Mouse (Mus musculus): ENCODE data around the gene Med25. TPM values are rescaled to one million over a fixed set of nuclear protein-coding genes. Genes with fewer than 3 reads are reported as not detected.

Med25 gene
- total RNA-seq, 2 experiments from 2014 or later = 85.9 to 94.9 TPM

DNA sequence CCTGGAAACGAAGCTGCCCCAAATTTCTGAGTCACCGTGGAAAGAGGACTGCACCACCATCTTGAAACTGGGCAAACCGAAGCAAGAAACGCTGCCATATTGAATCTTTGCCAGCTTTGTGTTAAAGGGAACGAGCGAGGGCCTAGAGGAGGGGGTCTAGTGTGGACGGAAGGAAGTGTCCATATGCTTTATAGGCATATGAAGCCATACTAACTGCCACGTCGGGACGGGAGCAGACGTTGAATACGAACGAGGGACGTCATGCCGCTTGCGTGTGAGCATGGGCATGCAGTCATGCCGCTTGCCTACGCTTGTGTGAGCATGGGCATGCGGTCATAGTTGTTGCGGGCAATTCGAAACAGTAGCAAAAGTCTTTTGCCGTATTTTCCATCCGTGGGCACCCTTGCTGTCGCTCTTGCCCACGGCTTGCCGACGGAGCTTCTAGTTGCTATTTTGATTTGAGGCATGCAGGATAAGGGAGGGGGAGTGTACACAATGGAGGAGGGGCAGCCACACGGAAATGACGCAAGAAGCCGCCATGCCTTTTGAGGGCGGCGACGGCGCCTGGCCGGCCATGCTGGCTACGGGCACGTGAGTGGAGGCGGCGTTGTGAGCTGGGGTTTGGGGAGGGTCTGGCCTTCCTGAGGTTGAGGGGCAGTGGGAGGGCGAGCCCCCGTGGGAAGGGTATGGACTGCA, 42.9 kb downstream of the Med25 start:
- peak; percentile 86 to 89 for DNase-seq (ENCODE audit: low spot score in 2 of 2)

DNA sequence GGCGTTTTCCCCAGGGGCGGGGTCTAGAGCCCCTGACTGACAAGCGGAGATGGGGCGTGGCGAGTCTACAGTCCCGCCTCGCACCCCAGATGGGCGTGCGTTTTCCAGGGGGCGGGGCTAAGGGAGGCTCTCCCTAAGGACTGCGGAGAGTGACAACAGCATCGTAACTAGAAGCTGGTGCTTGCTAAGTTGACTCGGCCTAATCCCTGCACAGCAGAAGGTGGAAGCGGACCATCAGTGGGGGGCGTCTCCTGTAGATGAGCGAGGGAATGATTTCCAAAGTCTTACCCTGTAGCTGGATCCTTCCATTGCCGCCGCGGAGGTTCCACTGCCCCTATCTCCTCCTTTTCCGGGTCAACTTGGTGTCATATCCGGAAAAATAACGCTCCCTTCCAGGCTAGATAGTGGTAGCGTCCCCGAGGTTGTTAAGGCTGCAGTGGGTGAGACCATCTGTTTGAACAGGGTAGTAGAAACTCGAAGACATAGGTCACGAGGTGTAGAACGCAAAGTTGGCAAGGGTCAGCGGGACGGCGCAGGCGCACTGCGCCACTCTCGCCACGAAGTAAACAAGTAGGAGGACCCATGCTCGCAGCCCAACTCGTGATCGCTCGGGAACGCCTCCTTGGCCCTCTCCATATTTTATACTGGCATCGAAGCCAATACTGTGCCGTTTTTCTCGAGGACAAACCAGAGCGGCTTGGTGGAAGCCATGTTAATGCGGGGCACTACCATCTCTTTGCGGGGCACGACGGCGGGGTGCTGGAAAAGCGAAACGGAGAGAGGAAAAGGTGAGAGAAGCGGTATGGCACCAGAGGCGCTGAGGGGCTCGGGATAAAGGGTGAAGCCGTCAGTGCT, 43.7 kb downstream of the Med25 start, which contains the start of the genes Akt1s1 and Tbc1d17:
Gene Akt1s1, plus strand, starts transcription at position 431 of the 855 bp plus-strand sequence.
Gene Tbc1d17, minus strand, starts transcription at position 519 of the 855 bp plus-strand sequence.
- DNase-seq (ENCODE audit: low spot score in 2 of 2) = peak; percentile 99

DNA sequence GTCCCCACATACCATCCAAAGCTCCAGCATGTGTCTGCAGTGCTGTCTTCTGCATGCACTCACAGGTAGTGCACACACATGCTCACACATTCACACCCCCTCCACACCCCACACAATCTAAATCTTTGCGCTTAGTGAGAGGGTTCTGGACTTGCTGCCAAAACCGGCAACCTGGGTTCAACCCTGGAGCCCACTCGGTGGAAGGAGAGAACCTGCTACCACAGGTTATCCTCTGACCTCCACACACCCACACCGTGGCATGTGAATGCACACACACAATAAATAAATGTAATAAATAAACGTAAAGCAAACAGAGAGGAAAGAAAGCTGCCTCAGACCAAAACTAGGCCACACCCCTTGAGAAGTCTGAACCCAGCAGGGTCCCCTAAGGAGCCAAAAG, 44.7 kb downstream of the Med25 start:
- no peak for DNase-seq (ENCODE audit: low spot score in 2 of 2)

DNA sequence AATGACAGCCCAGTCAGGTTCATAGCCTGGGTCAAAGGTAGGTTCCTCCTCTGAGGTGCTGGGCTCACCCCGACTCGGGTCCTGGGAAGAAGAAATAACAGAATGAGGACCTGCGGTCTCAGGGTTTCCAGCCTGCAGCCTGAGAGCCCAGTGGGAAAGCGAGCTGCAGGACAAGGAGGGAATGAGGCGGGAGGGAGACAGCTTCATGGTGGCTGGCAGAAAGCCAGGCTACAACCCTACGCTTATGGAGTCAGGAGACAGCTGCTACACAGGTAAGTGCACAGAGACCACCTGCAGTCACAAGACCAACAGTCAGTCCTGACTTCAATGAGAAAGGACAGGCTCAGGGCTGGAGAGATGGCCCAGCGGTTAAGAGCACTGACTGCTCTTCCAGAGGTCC, 45.7 kb downstream of the Med25 start:
- DNase-seq (ENCODE audit: low spot score in 2 of 2) = no peak

DNA sequence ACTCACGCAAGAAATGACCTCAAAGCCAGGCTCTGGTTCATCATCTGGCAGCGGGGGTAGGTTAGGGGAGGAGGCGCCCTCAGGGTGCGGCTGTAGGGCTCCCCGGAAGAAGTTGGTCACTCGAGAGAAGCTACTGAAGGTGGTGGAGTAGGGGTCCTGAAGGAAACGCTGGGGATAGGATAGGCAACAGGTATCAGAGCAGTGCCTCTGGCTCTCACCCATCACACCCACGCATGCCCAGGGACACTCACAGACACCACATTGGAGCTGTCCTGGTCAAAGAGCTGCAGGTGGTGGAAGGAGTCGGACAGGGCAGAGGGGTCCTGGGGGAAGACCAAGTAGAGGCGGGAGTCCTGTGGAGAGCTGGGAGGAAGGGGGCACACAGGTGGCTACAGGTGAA, 47.5 kb downstream of the Med25 start:
- no peak for DNase-seq (ENCODE audit: low spot score in 2 of 2)

DNA sequence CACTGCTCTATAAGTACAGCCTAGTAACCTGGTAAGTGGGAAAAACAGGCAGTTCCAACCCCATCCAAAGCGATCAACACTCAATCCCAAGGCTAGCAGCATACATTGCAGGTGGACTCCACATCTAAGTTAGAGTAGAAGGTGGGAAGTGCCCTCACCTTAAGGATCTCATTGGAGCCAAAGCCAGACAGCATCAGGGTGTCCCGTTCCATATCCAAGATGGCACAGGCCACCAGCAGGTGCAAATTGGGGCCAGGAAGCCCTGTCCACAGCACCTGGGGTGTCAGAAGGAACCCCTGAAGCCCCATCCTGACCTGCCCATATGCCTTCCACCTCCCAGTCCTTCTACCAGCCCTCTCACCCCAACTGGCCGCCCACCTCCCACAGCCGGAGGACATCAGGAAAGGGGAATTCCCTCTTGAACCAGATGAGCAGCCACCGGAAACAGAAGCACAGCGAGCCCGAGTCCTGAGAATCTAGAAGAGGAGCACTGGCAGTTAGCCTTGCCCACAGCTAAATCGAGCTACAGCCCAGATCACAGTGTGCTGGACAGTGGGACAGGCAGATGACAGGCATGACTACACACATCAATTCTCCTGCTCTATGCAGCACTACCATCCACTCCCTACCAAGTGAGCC, 50.6 kb downstream of the Med25 start:
- no peak for DNase-seq (ENCODE audit: low spot score in 2 of 2)

DNA sequence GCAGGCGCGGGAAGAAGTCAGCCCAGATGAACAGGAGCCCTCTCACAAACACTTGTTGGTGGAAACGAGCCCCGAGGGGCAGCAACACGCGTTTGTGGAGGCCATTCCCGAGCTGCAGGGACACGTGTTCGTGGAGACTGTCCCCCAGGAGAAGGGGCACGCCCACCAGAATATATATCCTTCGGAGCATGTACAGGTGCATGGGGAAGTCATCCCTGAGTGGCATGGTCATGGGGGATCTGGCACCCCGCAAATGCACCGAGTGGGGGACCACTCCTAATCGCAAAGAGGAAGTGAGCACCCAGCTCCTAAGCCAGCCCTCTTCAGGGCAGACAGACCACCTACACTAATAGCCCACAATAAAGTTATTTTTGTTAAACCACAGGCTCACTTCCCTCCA, 52.1 kb downstream of the Med25 start:
- DNase-seq (ENCODE audit: low spot score in 2 of 2) = no peak

DNA sequence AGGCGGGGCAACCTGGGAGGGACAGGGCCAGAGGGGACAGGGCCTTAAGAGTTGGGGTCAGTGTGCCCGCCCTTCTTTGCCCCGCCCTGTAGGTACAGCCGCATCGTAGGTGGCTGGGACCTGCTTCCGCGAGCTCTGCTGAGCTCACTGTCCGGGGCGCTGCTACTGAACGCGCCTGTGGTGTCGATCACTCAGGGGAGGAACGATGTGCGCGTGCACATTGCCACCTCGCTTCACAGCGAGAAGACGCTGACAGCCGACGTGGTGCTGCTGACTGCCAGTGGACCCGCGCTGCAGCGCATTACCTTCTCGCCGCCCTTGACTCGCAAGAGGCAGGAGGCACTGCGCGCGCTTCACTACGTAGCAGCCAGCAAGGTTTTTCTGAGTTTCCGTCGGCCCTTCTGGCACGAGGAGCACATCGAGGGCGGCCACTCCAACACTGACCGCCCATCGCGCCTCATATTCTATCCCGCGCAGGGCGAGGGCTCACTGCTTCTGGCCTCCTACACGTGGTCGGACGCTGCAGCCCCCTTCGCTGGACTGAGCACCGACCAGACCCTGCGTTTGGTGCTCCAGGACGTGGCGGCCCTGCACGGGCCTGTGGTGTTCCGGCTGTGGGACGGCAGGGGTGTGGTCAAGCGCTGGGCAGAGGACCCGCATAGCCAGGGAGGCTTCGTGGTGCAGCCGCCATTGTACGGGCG, 52.9 kb downstream of the Med25 start:
- DNase-seq (ENCODE audit: low spot score in 2 of 2) = peak in 1 of 2 experiments; percentile 39

DNA sequence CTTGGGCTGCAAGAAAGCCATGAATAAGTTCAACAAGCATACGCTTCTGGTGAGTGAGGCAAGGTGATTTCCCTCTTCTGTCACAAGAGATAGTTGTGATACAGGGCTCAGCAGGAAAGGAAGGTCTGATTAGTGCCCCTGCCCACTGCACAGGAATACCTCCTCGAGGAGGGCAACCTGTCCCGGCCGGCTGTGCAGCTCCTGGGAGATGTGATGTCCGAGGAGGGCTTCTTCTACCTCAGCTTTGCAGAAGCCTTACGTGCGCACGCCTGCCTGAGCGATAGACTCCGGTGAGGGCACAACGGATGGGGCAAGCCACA, 53.4 kb downstream of the Med25 start:
- DNase-seq (ENCODE audit: low spot score in 2 of 2) = no peak

DNA sequence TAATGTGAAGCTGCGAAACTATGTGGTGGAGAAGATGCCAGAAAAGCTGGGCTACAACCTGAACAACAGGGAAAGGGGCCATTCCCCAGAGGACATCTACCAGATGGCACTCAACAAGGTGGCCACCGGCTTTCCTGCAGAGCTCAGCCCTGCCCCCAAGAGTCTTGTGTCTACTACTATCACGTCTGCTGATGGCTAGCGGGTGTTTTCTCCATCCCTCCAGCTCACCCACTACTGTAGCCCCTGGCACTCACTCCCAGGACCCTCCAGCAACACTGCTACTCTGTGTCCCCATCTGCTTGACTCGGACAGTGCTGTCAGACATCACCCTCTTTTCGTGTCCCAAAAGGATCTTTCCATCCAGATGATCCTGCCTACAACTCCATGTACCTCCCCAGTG, 54.4 kb downstream of the Med25 start:
- no peak for DNase-seq (ENCODE audit: low spot score in 2 of 2)

DNA sequence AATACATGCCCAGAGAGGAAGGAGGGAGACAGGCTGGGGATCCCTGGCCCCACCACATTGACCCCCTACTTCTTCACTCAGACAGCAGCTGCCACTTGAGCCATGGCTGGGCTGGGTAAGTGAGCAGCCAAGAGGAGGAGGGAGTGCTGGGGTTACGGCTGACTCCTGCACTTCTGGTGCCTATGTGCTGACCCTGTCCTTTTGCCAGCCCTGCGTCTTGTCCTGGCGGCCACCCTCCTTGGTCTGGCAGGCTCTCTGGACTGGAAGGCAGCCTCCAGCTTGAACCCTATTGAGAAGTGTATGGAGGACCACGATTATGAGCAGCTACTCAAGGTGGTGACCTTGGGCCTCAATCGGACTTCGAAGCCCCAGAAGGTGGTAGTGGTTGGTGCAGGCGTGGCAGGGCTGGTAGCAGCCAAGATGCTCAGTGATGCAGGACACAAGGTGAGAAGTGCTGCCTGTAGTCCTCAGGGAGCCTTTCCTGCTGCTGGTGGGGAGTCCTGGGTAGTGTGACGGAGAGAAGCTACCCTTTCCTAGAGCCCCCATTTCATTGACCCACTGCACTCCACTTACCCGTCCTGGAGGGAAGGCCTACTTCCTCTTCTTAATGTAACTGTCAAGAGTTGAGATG, 56.0 kb downstream of the Med25 start:
- DNase-seq (ENCODE audit: low spot score in 2 of 2) = no peak

DNA sequence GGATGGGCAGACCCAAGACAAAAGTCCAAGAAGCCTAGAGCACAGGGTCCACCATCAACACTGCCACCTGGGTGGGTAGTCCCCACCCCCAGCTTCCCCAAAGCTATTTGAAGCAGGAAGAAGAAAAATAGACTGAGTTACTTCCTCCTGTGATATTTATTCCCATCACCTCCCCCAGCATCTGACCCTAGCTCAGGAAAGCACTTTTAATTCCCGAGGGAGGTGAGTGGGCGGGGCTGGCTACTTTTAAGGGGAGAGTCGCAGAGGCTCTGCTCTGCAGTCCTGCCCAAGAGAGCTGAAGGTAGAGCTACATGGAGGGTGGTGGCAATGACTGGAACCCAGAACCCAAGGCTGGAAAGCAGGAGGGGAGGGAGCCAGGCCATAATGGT, 56.5 kb downstream of the Med25 start:
- DNase-seq (ENCODE audit: low spot score in 2 of 2) = no peak

DNA sequence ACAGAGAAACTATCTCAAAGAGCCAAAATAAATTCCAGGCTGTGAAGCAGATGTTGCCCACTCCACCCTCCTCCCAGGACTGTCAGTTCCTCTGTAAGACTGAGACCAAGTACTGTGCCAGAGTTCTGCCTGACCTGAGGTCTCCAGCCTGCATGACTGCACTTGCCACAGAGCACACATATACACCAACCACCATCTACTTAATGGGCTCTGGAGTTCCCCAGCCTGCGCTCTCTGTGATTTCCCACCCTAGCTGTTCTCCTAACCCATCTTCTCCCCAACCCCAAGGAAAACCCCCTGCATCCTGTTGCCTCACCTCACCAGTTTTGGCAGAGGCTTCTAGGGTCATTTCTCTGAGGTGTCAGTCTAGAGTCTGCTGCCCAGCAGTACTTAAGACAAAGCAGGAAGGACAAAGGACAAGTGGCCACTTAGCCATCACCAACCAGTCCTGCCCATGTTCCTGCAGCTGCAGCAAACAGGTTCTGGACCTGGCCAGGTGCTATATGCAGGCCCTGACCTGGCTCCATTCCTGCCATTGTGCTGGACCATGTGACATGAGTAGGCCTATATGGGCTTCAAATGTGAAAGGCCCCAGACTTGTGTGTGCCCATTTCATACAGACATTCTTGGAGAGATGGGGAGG, 57.0 kb downstream of the Med25 start:
- DNase-seq (ENCODE audit: low spot score in 2 of 2) = no peak

DNA sequence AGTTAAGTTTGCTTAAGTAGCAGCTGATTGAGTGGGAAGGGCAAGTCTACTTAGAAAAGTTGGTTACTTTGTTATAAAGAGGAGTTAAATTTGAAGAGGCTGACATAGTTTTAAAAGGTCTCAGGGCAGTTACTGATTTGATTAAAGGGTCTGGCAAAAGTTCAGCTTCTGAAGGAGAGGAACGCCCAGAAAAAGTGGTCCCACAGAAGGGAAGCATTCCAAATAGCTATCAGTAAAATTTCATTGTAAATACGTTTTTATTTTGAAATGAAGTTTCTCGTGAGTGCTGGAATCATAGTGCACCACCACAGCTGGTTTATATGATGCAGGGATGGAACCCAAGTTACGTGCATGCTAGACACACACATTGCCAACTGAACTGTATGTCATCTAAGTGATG, 59.7 kb downstream of the Med25 start:
- DNase-seq (ENCODE audit: low spot score in 2 of 2) = no peak

DNA sequence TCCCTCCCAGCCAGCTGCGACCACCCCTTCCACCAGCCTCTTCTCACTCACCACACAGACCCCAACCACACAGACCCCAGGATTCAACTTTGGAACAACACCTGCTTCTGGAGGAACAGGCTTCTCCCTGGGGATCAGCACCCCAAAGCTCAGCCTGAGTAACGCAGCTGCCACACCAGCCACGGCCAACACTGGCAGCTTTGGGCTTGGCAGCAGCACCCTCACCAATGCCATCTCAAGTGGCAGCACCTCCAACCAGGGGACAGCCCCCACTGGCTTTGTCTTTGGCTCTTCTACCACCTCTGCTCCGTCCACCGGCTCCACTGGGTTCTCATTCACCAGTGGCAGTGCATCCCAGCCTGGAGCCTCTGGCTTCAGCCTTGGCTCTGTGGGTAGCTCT, 63.8 kb downstream of the Med25 start:
- DNase-seq (ENCODE audit: low spot score in 2 of 2) = no peak

DNA sequence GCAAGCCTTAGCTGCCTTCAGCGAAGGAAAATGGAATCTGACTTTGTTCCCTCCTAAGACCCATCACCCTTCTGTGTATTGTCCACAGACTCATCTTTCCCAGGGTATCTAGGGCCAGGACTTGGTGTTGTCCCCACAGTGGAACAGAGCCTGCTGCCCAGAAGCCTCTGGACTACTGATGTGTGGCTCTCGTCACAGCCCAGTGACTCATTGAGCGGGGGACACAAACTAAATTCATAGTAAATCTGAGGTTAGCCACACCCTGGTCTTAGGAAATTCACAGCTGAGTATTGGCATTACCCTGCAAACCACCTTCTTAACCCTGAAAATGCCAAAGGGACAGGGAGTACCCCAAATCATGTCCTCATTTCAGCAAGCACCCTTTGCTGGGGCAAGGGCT, 65.7 kb downstream of the Med25 start:
- no peak for DNase-seq (ENCODE audit: low spot score in 2 of 2)
